Mouse (Mus musculus): Measurements from ENCODE around the gene Ppp4r3a.
A peak's percentile ranks its signal among the peaks of the same experiment; 100 is the strongest.
"Not testable (repeated sequence)": the region's sequence is repeated elsewhere in the genome, so short reads cannot be mapped to it uniquely, and the experiment has no call there.

The Ppp4r3a gene

DNA sequence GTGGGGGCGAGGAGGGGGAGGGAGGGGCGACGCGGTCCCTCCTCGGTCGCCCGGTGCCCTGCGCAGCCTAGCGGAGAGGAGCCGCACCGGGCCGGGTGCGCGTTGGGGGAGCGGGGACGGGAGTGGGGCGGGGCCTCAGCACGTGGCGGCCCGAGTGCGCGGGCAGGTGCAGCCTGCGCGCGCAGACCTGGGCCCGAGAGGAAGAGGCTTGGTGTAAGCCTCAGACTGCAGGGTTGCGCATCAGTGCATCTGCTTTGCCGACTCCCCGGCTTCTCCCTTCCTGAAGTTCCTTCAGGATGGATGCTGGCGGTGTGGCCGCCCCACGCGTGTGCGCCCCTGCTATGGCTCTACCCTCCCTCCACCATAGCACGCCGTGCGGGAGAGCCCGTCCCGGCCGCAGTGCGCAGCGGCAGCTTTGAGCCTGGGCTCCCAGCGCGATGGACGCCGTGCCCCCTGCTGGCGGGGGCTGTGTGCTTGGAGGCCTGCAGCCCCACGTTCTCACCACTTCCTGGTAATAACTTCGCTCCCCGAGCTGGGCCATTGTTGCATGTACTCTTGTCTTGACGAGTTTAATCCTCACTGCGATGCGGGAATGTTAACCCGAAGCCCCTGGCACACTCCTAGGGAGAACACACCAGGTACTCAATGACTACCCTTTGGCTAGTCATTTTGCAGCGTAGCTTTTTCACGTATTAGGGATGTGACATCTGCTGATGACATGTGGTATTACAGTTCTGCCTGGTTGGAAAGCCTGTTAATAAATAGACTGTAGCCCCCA lies 54.4 kb downstream of the Ppp4r3a start, which contains the start of gene Ccdc88c:
Gene Ccdc88c (minus strand): TSS at position 103 of the 778 bp plus-strand sequence.
- peak; percentile 90 for DNase-seq (ENCODE audit: extremely low spot score, low spot score)

GRCm38 (mm10) chr12:101028247-101028953 lies 55.1 kb downstream of the Ppp4r3a start:
- peak; percentile 47 for DNase-seq (ENCODE audit: extremely low spot score, low spot score)

DNA sequence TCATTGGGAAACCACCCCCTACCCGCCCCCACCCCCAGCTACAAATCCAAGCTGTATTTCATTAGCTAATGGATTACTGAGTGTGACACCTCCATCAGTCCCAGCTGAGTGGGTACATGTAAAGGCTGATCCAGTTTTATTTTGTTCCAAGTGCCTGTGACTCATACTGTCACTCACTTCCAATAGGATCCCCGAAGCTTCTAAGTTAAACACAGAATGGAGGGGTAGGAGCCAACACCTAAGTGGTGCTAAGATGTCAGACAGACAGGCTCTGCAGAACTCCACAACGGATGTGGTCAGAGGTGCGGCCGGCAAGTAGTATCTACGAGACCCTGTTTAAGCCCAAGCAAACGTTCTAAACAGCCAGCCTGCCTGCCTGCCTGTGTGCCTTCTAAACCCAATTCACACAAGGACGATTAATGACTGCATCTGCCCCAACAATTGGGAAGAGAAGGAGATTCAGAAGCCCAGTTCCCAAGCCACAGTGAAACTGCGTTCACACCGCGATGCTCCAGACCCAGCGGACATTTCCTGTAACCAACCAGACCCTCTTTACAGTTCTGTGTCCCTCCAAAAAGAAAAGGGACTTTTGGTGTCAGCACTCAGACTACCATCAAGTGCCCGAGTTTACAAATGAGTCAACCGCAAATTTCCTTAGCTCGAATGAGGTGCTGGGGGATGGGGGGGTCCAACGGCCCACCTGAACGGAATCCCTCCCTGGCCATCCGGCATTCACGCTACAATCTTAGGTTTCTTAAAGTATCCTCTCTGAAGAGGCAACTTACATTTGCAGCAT lies 55.9 kb downstream of the Ppp4r3a start:
- peak; percentile 59 for DNase-seq (ENCODE audit: extremely low spot score, low spot score)

DNA sequence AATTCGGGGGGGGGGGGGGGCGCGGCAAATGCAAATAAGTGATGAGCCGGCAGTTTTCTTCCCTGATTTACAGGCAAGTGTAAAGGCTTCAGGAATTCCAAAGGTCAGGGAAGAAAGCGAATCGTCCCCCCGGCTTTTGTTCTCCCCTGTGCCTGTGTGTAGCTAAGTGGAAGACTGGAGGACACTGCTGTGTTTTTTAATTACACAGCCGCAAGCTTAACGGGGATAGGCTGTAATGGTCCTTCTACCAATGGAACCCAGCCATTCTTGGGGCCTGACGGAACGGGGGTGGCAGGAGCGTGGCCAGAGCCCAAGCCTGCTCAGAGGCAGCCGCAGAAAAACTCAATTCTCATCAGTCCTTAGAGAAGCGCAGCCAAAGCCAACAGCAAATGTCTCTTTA lies 56.6 kb downstream of the Ppp4r3a start:
- DNase-seq (ENCODE audit: extremely low spot score, low spot score) = no peak

DNA sequence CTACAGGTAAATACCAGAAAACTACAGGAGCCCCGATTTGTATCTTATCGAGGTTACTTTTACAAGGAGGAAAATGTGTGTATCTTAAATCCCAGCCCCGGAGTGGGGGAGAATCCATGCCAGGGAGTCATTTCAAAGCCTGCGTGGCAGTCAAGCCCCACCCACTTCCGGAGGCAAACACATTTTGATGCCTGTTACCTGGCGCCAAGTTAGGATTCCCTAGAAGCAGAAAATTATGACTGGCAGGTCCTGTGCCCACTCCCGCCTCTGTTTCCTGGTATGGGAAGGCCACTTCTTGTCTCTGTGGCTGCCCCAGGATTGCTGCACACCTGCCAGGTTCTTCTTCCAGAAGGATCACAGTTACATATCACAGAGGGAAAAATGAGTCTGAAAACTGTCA lies 57.0 kb downstream of the Ppp4r3a start:
- no peak for DNase-seq (ENCODE audit: extremely low spot score, low spot score)

DNA sequence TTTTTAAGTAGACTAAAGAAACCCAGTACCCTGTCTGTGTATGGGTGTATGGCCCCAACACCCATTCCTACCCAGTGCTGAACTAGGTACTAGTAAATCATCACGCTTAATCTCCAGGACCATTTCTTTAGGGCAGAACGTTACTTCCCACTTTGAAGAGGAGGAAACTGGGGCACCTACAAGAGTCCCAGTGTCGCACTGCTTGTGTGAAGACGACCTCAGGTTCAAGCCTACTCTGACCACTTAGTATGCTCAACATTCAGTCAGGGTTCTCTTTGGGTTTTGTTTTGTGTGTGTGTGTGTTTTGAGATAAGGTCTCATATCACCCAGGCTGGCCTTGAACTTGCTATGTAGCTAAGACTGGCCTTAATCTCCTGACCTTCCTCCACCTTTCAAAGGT lies 57.5 kb downstream of the Ppp4r3a start:
- DNase-seq (ENCODE audit: extremely low spot score, low spot score) = no peak

GRCm38 (mm10) chr12:101025379-101025778 lies 58.1 kb downstream of the Ppp4r3a start:
- DNase-seq (ENCODE audit: extremely low spot score, low spot score) = no peak

DNA sequence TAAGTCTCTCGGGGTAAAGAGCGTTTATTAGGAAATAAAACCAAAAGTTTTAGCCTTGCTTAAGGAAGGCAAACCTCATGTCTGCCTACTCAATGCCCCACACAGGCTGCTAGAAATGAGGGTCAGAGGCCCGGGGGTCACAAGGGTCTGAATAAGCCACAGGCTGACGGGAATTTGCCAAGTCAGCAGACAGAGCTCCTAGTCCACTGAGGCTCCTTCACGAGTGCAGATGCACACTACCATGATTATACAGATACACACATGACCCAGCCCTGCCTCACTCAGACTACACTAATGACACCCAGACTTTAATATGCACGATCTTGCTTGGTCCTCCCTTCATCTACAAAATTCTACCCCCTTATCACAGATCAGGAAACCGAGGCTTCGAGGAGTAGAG lies 58.7 kb downstream of the Ppp4r3a start:
- DNase-seq (ENCODE audit: extremely low spot score, low spot score) = no peak

DNA sequence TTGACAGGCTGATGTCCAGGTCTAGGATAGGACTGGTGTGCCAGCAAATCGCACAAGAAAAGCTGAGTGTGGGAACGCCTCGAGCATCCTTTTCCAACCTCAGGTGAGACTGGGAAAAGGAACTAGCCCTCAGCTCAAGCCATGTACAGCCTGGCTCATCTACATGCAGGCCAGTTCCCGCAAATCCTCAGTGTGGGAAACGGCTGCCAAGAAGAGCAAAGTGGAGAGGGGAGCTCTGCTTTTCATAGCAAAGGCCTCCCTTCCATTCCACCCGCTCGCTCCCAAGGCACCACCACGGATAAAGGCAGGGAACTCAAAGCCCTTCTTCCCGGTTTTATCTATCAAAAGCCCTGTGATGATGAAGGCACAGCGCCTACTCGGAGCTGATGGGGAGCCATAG lies 60.4 kb downstream of the Ppp4r3a start:
- no peak for DNase-seq (ENCODE audit: extremely low spot score, low spot score)

GRCm38 (mm10) chr12:101022353-101022752 lies 61.1 kb downstream of the Ppp4r3a start:
- DNase-seq (ENCODE audit: extremely low spot score, low spot score) = no peak

- no peak for DNase-seq (ENCODE audit: extremely low spot score, low spot score)
Observed at GRCm38 (mm10) chr12:101021484-101022226, 61.8 kb downstream of the Ppp4r3a start.

- DNase-seq (ENCODE audit: extremely low spot score, low spot score) = no peak
Observed at GRCm38 (mm10) chr12:101020210-101021015, 63.1 kb downstream of the Ppp4r3a start.

GRCm38 (mm10) chr12:101019443-101019842 lies 64.1 kb downstream of the Ppp4r3a start:
- no peak for DNase-seq (ENCODE audit: extremely low spot score, low spot score)

- DNase-seq (ENCODE audit: extremely low spot score, low spot score) = no peak
Observed at GRCm38 (mm10) chr12:101019031-101019430, 64.5 kb downstream of the Ppp4r3a start.

DNA sequence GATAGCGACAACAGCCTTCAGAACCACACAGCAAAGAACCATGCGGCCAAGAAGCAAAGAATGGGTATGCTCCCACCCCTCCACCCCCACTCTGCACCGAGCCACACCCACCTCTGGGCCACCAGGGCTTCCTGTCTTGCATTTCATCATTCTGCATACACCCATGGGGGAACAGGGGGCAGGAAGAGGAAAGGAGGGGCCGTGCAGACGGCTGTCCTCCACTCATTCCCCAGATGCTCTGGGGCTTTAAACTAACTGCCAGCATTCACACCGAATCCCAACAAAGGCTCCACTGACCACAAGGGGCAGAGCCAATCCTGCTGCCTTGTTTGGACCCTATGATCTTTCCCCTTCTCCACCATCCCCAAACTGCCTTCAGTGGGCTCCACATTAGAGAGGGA lies 65.5 kb downstream of the Ppp4r3a start:
- peak; percentile 39 for DNase-seq (ENCODE audit: extremely low spot score, low spot score)

- no peak for DNase-seq (ENCODE audit: extremely low spot score, low spot score)
Observed at GRCm38 (mm10) chr12:101016412-101016928, 67.0 kb downstream of the Ppp4r3a start.

DNA sequence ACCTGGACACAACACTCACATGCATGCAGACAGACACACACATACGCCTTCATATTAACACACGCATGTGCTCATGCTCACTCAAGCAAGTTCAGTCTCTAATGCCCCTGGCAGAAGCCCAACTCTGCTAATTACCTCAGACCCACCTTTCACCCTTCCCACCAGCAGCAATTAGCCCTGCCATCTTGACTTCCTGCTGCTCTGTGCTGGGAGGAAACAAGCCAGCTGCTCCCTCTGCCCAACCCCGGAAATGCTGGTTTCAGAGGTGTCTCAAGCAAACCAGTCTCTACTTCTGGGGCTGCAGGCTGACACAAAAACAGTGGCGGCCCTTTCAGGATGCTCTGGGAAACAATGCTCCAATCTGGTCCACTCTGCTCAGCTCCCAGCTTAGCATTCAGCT lies 67.6 kb downstream of the Ppp4r3a start:
- no peak for DNase-seq (ENCODE audit: extremely low spot score, low spot score)

- DNase-seq (ENCODE audit: extremely low spot score, low spot score) = no peak
Observed at GRCm38 (mm10) chr12:101015165-101015560, 68.3 kb downstream of the Ppp4r3a start.

DNA sequence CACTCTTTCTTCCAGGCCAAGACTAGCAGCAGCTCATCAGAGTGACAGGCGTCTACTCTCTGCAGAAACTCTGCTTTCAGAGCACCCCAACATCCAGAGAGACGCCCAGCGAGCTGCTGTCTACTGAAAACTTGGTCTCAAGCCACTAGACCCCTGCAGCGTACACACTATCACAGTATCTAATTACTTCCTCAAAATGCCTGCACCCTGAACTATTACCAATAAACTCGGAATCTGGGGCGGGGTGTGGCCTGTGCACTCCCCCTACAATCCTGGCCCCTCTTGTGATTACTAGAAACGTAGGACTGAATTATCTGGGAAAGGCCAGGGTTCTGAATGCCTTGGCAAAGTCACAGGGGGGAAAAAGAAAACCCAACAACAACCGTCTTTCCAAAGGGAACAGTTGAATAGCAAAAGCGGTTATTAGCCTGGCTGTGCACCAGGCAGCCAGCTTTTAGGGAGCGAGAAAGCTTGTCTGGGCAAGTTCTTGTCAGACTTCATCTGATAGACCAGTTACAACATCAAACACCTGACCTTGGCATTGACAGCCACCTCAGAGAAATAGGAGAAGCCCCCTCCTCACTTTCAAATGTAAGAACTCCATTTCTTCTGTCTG lies 68.8 kb downstream of the Ppp4r3a start:
- DNase-seq (ENCODE audit: extremely low spot score, low spot score) = no peak

- DNase-seq (ENCODE audit: extremely low spot score, low spot score) = not testable (repeated sequence)
Observed at GRCm38 (mm10) chr12:101013668-101014067, 69.8 kb downstream of the Ppp4r3a start.

All from neural tube, embryonic 10.5 days (tissue).